Mouse (Mus musculus) inflammation-experienced regulatory T-cells, adult 6 months (primary cell): Measurements from ENCODE around the gene Tpd52l2. TPM values are rescaled to one million over a fixed set of nuclear protein-coding genes. Genes with fewer than 3 reads are reported as not detected.
"Not testable (repeated sequence)": the region's sequence is repeated elsewhere in the genome, so short reads cannot be mapped to it uniquely, and the experiment has no call there.

ENCODE experiments used
- ATAC-seq: one replicate; pipeline ENCODE4 v1.8.0; 2017
- polyA plus RNA-seq, 3 experiments: library from polyadenylated mRNA; unstranded; fragments of 100-300 nt; shearing (Covaris generic); gene quantifications; one replicate each; pipeline ENCODE4 v1.2.1; 2017

The Tpd52l2 gene
- polyA plus RNA-seq, 3 experiments from 2014 or later, result 89.9 to 113 (median 102) TPM

- ATAC-seq, result no peak
Observed at GRCm38 (mm10) chr2:181487338-181488277, 9.3 kb upstream of the Tpd52l2 start.

- peak; percentile 30 for ATAC-seq
Observed at GRCm38 (mm10) chr2:181491432-181492205, 5.3 kb upstream of the Tpd52l2 start.

DNA sequence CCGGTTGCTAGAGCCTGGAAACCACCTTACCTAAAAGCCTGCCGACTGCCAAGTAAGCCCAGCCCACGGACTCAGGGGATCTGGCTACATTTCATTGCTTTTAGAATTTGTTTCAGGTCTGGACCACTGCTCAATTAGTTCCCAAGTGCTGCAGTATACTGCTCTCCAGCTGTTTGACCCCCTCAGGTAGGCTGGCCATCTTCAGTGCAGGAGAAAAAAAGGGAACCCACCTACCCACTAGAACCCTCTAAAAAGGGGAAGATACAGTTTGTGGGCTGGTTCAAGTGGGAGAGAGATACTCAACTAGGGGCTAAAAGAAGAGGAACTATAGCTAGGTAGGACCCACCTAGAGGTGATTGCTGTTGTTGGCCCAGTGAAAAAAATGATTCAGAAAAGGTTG lies 4.7 kb upstream of the Tpd52l2 start:
- ATAC-seq, result no peak

GRCm38 (mm10) chr2:181493156-181493927 lies 3.6 kb upstream of the Tpd52l2 start, which contains the start of gene Abhd16b:
Gene Abhd16b, plus strand, starts transcription at chr2:181493206.
- ATAC-seq, result no peak

DNA sequence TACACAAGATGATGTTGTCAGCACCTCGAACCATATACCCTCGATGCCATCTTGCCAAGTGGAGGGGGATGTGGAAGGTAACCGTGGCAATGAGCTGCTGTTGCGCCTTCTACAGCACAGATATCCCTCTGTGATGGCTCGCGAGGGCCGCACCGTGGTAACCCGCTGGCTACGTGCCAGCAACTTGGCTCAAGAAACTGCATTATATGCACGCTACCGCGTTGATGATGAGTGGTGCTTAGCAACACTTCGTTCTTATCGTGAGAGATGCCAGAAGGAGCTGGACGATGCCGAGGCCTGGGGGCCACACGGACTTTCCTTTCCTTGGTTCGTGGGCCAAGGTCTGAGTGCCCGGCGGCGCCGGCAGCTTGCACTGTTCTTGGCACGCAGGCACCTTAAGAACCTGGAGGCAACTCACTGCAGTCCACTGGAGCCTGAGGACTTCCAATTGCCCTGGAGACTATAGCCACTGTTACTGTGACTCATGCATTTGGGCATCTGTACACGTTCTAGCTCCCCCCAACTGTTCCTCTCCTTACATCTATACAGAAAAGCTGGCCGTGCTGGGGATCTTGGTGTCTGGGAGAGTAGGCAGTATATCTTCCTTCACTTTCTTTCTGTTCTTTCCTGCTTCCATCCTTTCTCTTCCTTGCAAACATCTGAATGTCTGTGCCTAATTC lies 2.5 kb upstream of the Tpd52l2 start:
- ATAC-seq, result no peak

DNA sequence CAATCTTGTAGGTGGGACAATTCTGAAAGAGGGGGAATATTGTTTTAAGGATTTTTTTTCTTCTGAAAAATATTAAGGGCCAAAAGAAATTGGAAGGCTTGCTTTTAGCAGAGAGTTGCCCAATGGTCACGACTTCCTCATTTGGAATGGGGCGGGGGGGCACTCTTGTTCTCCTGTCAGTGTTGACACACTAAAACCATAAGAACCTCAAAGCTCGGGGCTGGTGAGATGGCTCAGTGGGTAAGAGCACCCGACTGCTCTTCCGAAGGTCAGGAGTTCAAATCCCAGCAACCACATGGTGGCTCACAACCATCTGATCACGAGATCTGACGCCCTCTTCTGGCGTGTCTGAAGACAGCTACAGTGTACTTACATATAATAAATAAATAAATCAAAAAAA lies 1.1 kb upstream of the Tpd52l2 start:
- not testable (repeated sequence) for ATAC-seq

DNA sequence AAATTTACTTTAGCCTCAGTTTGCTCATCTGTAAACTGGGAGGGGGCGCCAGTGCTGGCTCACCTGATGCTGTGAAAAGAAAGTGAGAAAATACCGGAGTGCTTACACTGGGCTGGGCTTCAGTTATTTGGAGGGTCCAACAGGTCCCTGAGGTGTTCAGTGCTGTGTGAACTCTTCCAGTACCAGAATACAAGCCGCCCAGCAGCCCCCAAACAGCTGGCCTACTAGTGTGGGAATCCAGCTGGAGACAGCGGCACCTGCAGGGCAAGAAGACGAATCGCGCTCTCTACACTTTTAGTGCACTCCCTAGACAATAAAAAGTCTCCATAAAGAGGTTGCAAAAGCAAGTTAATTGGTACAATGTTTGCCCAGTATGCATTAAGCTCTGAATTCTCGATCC lies 661 bp upstream of the Tpd52l2 start:
- ATAC-seq, result peak; percentile 57

DNA sequence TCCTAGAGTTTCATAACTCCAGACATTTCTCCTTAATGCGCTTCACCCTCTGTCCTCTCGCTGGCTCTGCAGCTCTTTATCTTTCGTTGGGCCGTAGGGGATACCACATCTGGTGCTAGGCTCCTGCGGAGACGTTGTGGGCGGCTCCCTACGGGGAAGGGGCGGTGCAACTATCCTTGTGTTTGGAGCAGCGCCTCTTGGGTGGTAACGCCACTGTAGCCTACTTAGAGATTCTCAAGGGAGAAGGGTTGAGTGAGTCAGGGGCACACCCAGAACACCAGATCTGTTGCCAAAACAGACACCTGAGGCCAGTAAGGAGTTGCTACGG lies 570 bp downstream of the Tpd52l2 start:
- ATAC-seq, result peak; percentile 26

DNA sequence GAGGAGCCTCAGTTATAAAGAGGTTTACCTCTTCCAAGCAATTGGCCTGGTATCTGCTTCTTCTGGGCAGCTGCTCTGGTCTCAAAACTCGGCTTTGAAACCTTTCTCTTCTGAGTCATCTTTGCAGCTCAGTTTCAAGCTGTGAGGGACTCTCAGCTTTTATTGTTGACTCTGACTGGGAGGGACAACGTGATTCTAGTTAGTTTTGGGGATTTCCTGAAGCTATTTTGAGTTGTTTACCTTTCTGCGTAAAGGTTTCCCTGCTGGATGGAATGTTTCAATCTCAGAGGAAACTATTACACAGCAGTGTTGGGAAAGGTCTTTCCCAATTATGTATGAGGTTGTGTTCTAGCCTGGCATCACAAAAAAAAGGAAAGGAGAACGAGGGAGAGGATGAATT lies 1.7 kb downstream of the Tpd52l2 start:
- no peak for ATAC-seq

- ATAC-seq, result no peak
Observed at GRCm38 (mm10) chr2:181509191-181509590, 12.2 kb downstream of the Tpd52l2 start.

DNA sequence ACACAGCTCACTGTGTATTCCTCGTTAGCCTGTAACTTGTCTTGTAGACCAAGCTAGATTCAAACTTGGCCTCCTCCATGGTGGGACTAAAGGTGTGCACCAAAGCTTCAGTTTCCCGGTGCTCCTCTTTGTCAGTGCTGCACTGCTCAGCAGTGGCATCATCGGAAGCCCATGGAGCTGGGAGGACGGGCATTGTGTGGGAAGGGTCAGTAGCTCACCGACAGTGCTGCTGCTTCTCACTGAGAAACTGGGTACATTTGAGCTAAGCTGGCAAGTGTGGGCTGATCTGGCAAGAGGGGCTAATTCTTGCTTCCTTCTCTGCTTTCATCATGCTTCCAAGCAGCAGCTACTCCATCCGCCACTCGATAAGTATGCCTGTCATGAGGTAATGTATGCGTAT lies 14.3 kb downstream of the Tpd52l2 start:
- no peak for ATAC-seq

DNA sequence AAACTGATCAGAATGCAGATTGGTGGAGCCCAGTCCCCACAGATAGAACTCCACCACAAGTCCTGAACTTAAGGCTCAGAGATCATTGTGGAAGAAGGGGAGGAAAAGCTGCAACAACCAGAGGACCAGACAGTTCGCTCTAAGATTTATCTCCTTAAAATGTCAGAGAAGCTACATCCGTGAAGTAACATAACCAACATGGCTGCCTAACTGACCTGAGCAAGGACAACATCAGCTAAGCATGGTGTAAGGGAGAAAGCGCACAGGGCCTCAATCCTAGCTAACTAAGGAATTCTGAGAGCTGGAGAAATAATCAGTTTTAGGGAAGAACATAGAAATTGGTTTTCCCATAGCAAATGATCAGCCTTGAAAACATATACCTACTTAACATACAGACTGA lies 22.3 kb downstream of the Tpd52l2 start:
- ATAC-seq, result no peak

- ATAC-seq, result peak; percentile 92
Observed at GRCm38 (mm10) chr2:181520118-181520935, 23.4 kb downstream of the Tpd52l2 start, which contains the start of gene Dnajc5. Gene Dnajc5, plus strand, starts transcription at chr2:181520485.

- no peak for ATAC-seq
Observed at GRCm38 (mm10) chr2:181520936-181521227, 23.9 kb downstream of the Tpd52l2 start.

DNA sequence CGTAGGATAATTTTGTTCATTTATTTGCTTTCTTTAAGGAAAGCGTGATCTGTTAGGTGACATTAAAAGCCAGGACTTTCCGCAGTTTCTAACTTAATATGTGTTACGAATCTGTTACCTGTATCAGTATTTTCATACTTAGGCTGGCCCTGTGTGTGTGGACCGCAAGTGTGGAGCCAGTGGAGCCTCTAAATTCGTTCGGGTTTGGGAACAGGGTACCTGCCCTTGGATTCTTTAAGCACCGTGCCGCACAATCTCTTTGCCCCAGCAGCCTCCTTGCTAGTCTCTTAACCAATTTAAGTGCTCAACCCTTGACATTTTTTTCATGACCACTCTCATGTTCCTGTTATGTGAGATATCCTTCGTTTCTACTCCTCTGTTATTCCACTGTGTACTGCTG lies 24.5 kb downstream of the Tpd52l2 start:
- ATAC-seq, result no peak

GRCm38 (mm10) chr2:181522811-181523210 lies 25.9 kb downstream of the Tpd52l2 start:
- no peak for ATAC-seq

DNA sequence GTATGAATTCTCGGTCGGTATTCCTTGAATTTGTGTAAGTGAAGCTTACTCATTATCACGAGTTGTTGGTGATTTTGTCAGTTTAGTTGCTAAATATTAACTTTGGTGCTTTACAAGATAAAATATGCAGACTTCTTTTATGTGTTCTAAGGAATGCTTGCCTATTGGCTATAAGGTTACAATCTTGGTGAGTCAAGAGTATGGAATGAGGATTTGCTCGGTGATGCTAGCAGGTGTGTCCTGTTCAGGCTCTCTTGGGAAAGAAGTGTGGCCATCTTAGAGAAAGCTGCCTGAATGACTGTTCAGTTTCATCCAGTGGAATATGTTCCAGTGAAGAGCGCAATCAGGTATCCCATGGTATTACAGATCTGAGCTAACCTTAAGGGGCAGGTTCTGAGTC lies 28.6 kb downstream of the Tpd52l2 start:
- no peak for ATAC-seq

DNA sequence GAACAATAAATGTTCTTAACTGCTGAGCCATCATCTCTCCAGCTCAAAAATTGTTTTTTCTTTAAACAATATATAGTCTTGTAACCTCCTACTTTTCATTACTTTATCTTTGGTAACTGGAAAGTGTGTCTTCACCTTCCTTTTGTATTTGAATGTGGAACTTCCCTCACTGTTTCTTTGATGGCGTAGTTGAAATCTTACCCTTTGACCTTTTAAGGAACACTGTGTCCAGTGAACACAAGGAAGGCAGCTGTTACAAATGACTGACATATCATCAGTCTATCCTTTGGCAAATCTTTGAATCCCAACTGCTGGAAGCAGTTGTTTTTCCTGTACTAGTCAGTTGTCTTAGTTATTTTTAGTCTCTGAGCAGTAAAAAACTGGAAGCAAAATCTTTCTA lies 32.1 kb downstream of the Tpd52l2 start:
- ATAC-seq, result no peak

DNA sequence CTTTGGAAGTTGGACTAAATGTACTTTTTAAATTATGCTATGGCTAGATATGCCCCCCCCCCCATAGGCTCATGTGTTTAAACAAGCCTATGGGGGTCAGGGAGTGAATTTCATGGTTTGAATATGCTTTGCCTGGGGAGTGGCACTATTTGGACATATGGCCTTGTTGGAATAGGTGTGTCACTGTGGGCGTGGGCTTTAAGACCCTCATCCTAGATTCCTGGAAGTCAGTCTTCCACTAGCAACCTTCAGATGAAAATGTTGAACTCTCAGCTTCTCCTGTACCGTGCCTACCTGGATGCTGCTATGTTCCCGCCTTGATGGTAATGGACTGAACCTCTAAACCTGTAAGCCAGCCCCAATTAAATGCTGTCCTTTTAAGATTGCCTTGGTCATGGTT lies 35.6 kb downstream of the Tpd52l2 start:
- ATAC-seq, result no peak

DNA sequence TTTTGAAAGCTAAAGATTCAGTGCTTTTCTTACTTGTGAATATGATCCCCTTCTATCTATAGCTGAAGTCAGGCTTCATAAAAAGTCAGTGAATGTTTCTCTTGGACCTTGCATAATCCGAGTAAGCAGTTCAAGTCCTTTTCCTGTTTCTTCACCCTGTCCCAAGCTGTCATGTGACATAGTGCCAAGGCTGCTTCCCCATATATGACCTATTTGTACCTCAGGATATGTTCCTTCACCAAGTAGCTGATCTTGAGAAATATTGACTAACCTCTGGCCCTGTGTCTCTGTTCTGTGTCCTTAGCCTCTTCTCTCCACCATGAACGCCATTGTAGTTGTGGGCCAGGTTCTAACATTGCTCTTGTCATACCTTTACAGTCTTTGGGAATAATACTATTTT lies 39.5 kb downstream of the Tpd52l2 start:
- ATAC-seq, result no peak

GRCm38 (mm10) chr2:181537444-181538047 lies 40.6 kb downstream of the Tpd52l2 start:
- peak; percentile 50 for ATAC-seq
